Mouse (Mus musculus) ES-Bruce4 (cell line): ENCODE results near the gene Cfap45. TPM values are rescaled to one million over a fixed set of nuclear protein-coding genes. Genes with fewer than 3 reads are reported as not detected.

Source experiments
- H3K27ac ChIP-seq: 2 replicates; pipeline ENCODE4 v1.5.1; 2012; ENCODE audit warnings: low read length, inconsistent platforms; ENCODE audit not compliant: insufficient read depth
- H3K27me3 ChIP-seq: 2 replicates; pipeline ENCODE4 v1.6.1; 2012; ENCODE audit warnings: mild to moderate bottlenecking, low read length, inconsistent platforms; ENCODE audit not compliant: control insufficient read depth, poor library complexity, insufficient read depth, severe bottlenecking
- H3K36me3 ChIP-seq: 2 replicates; pipeline ENCODE4 v1.6.1; 2012; ENCODE audit warnings: inconsistent platforms, mild to moderate bottlenecking, low read length, moderate library complexity; ENCODE audit not compliant: control insufficient read depth, poor library complexity, insufficient read depth, severe bottlenecking
- H3K4me1 ChIP-seq: one replicate; pipeline ENCODE4 v1.8.1; 2011; ENCODE audit warnings: low read length; ENCODE audit not compliant: control insufficient read depth, insufficient read depth
- H3K4me3 ChIP-seq: 2 replicates; pipeline ENCODE4 v1.5.1; 2011; ENCODE audit warnings: low read depth, mild to moderate bottlenecking, low read length
- H3K9ac ChIP-seq: 2 replicates; pipeline ENCODE4 v1.6.1; 2012; ENCODE audit warnings: low read depth, mild to moderate bottlenecking, inconsistent platforms; ENCODE audit not compliant: poor library complexity, severe bottlenecking
- H3K9me3 ChIP-seq: replicated peaks from 2 replicates; pipeline ENCODE4 v1.6.1; 2012; ENCODE audit warnings: mild to moderate bottlenecking, low read length, inconsistent platforms; ENCODE audit not compliant: control insufficient read depth, poor library complexity, insufficient read depth, severe bottlenecking
- CTCF ChIP-seq: IDR thresholded peaks from one replicate; pipeline ENCODE4 v1.8.1; 2011; ENCODE audit warnings: low read depth, low read length
- EP300 ChIP-seq: IDR thresholded peaks from 2 replicates; pipeline ENCODE4 v1.6.1; 2011; ENCODE audit warnings: low read depth, low read length; ENCODE audit not compliant: insufficient read depth
- POLR2A ChIP-seq: IDR thresholded peaks from one replicate; pipeline ENCODE4 v1.8.1; 2011; ENCODE audit warnings: low read length; ENCODE audit not compliant: insufficient read depth
- polyA plus RNA-seq: library from polyadenylated mRNA; stranded (reverse); fragments of >200 nt; gene quantifications from 2 replicates; pipeline ENCODE4 v1.2.4, GENCODE M21; 2011; ENCODE audit warnings: low read depth; ENCODE audit not compliant: missing spikeins, insufficient read depth, insufficient read length

The Cfap45 gene
- polyA plus RNA-seq, 1 experiment, result 2.1 TPM

DNA sequence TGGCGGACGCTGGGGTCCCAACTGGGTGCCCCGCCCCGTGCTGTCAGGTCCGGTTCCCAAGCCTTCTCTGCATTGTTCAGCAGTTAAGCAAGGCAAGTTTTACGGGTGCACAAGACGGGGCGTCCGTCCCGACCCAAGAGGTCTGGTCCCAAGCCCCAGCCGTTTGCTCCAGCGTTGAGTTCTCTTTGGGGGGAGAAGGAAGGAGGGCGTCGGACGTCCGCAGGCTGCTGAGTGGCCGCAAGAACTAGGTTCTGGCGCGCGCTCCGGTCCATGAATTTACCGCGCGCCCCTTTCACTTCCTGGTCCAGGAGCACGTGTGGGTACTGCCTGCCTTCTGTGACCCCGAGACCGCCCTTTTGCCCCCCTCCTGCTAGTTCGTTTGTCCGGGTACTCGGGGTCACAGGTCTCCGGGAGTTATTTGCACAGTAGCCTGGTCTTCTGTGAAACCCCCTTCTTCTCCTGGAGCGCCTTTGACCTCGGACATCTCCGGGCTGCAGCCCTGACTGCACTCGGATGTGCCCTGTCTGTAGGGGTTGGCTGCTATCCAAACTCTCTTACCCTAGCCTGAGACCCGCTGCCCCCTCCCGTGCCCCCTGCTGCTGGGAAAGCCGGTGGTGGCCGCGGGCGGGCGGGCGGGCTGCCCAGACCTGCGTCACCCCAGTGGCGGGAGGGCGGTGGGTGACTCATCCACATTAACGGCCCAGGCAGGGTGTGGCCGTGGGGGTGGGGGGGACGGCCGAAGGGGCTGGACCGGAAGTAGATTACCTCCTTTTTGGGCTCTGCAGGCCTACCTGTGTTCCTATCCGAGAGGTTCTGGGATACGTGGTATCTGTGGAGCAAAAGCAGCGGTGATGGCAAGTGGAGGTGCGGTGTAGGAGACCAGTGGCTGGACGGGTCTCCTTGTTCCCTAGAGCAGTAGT, 19.9 kb upstream of the Cfap45 start:
- TF ChIP-seq EP300 (0 out of 2 replicates have a peak, but pooled peaks have one; percentile 54), CTCF (no peak)
- Histone ChIP-seq H3K9ac (peak overlapping the region; percentile 77), H3K4me1 (peaks cover 7% of the 10 kb centered on the region), H3K27ac (peak overlapping the region; percentile 17; the same call in 1 of the 2 replicates), H3K9me3 (no peaks in the 10 kb centered on the region), H3K36me3 (peaks cover 2% of the 10 kb centered on the region), H3K27me3 (no peaks in the 10 kb centered on the region), H3K4me3 (peak overlapping the region; percentile 88)

DNA sequence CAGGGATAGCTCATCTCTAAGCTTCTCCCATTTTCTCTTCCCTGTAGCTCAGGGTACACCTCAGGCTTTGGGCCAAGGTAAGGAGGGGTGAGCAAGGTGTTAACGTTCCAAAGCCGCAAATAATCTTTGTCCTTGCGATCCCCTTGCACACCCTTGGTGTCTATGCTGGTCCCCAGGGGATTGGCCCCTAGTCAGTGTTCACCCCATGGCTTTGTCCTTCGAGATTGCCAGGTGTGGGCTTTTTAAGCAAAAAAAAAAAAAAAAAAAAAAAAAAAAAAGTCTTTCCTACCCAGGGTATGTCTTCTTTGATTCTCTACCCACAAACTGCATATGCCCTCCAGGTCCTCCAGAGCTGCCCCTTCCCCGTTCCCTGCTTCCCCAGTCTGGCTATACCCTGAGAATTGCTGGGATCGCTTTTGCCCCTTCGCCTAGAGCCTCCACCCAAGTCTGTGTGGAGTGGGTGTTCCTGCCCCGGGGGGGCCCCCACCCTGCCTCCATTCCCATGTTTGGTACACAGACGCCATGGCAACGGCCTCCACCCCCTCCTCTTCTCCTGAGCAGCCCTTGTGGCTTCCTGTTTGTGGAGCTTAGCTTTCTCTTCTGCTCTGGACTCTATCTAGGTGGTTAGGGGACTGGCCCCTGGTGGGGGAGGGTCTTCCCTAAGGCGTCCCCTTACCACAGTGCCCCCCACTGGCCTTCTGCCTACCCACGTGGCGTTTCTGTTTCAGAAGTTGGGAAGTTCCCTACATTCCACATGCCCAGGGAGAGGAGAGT, 19.0 kb upstream of the Cfap45 start:
- no peaks in the 10 kb centered on the region for H3K9me3 ChIP-seq
- H3K4me3 ChIP-seq, result peak overlapping the region; percentile 88
- H3K4me1 ChIP-seq, result peaks cover 7% of the 10 kb centered on the region
- peak overlapping the region; percentile 77 for H3K9ac ChIP-seq
- H3K27me3 ChIP-seq, result no peaks in the 10 kb centered on the region
- H3K27ac ChIP-seq, result peak overlapping the region; percentile 34; the same call in 1 of the 2 replicates
- TF ChIP-seq EP300 (no peak), CTCF (no peak), POLR2A (no peak)
- H3K36me3 ChIP-seq, result peaks cover 10% of the 10 kb centered on the region

DNA sequence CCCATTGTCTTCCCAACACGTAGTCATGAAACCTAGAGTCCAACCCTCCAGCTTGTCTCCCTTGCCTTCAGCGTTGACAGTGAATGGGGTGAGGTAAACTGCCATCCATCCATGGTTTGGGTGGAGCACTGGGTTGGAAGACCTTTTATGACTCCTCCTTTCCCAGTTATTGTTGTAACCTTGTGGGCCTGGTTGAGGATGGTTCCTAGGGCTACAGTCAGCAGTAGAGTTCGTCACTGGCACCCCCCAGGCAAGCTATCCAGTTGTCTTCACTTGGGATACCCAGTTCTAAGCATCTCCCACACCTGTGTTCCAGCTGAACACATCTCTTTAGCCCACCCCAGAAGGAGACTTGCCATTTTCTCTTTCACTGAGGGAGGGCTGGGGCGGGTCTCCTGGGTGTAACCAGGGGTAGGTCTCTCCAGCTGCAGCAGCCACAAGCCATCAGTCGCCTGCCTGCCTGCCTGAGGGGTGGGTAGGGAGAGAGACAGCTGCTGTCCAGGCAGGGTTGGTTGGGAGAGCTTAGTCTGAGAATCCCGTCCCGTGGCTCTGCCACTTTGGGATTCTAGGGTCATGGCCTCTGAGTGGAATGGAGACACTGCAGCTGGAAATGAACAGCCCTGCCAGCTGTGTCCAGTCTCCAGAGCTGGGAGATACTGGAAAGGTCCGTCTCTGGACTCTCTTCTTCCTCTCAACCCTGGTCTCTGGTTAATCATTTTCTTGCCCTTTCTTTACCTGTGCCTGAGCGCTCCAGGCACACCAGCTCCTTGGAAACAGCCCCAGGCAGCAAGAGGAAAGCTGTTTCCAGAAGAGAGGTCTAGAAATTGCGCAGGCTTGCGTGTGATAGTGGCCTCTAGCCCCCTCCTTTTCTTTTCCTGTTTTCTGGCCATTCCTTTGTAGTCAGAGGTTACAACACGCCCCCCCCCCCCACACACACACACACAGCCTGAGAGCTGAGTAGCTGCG, 18.2 kb upstream of the Cfap45 start:
- H3K4me3 ChIP-seq, result peak overlapping the region; percentile 16
- no peak overlapping the region for H3K9ac ChIP-seq
- peaks cover 7% of the 10 kb centered on the region for H3K4me1 ChIP-seq
- TF ChIP-seq EP300, result no peak
- no peak for TF ChIP-seq CTCF
- TF ChIP-seq POLR2A, result no peak
- no peaks in the 10 kb centered on the region for H3K9me3 ChIP-seq
- H3K36me3 ChIP-seq, result peaks cover 13% of the 10 kb centered on the region
- peak overlapping the region; percentile 34; the same call in 1 of the 2 replicates for H3K27ac ChIP-seq
- H3K27me3 ChIP-seq, result no peaks in the 10 kb centered on the region

DNA sequence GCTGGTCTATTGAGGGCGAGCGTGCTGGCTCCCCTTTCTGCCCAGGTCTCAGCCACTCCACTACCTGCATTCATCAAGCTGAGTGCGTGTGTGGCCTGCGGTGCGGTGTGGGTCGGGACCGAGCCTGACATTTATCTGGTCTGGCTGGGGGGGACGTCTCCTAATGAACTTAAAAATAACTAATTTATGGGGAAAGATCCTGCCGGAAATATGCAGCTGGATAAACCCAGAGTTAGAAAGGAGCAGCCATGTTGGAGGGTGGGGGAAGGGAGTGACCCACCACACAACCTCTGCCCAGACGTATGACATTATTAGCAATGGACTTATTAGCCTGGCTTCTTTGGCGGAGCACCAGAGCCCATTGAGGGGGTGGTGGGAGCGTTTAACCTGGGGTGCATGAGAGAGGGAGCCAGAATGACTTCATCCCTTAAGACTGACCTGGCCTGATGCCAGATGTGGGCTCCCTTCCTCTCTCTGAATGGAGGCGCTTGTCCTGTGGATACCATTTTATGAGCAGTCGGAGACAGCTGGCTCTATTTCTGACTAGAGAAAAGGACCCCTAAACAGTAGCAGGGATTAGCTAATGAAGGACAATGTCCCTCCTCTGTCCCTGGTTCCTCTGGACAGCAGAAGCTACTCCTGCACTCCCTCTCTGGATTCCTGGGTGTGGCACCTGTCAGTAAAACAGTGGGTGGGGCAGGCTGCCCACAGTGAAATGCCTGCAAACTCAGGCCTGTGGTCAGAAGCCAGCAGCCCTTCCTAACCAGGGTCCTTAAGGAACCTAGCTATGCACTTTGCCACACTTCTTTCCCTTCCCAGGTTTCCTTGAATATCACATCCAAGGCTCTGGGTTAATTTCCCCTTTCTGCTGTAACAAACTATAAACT, 17.2 kb upstream of the Cfap45 start:
- no peak overlapping the region for H3K27ac ChIP-seq
- TF ChIP-seq CTCF, result no peak
- TF ChIP-seq EP300, result no peak
- no peak for TF ChIP-seq POLR2A
- H3K36me3 ChIP-seq, result peaks cover 13% of the 10 kb centered on the region
- H3K9me3 ChIP-seq, result no peaks in the 10 kb centered on the region
- H3K27me3 ChIP-seq, result no peaks in the 10 kb centered on the region
- H3K4me3 ChIP-seq, result no peak overlapping the region
- H3K9ac ChIP-seq, result no peak overlapping the region
- H3K4me1 ChIP-seq, result peaks cover 7% of the 10 kb centered on the region

DNA sequence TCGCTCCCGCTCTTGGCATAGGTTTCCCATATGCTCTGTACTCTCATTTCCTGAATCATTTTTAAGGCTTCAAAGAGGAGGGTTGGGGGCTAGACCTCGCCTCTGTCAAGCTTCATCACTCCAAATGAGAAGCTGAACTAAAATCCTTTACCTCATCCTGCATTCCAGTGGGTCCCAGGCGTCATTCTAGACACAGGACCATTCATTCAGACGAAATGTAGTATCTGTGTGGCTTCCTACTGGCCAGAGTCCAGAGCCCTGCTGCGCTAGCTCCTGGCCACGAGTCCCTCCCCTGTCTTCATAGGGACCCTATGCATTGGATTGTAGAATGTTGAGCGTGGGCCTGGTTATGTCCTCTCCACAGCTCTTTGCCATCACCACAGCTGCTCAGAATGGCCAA, 15.8 kb upstream of the Cfap45 start:
- Histone ChIP-seq H3K4me3 (no peak overlapping the region), H3K4me1 (peaks cover 7% of the 10 kb centered on the region), H3K9ac (no peak overlapping the region), H3K27ac (no peak overlapping the region), H3K36me3 (peaks cover 13% of the 10 kb centered on the region), H3K9me3 (no peaks in the 10 kb centered on the region), H3K27me3 (no peaks in the 10 kb centered on the region)
- TF ChIP-seq CTCF (no peak), EP300 (no peak), POLR2A (no peak)
